Mouse (Mus musculus) hindbrain, postnatal 0 days (tissue): Measurements from ENCODE around the gene Igbp1b. TPM values are rescaled to one million over a fixed set of nuclear protein-coding genes. Genes with fewer than 3 reads are reported as not detected.

Source experiments
- ATAC-seq: fragments of 200-750 bp; cut with Nextera tagmentation; 2 replicates; pipeline ENCODE4 v1.8.0; 2017; ENCODE audit warnings: mild to moderate bottlenecking, moderate TSS enrichment, moderate library complexity
- DNase-seq: peaks from one replicate; pipeline ENCODE4 v3.0.0-alpha.2; 2015; ENCODE audit warnings: low spot score
- H3K27ac ChIP-seq: fragments of 300-500 bp; sonication (generic); 2 replicates; pipeline ENCODE4 v1.5.1; 2014; ENCODE audit warnings: mild to moderate bottlenecking
- H3K27me3 ChIP-seq: fragments of 300-500 bp; sonication (generic); 2 replicates; pipeline ENCODE4 v1.6.1; 2014; ENCODE audit warnings: low read length, mixed read lengths; ENCODE audit not compliant: insufficient read depth
- H3K36me3 ChIP-seq: fragments of 300-500 bp; sonication (generic); 2 replicates; pipeline ENCODE4 v1.6.1; 2014; ENCODE audit warnings: low read length, mixed read lengths; ENCODE audit not compliant: insufficient read depth
- H3K4me1 ChIP-seq: fragments of 300-500 bp; sonication (generic); 2 replicates; pipeline ENCODE4 v1.6.1; 2014; ENCODE audit warnings: antibody characterized with exemption, low read length, mixed read lengths; ENCODE audit not compliant: insufficient read depth
- H3K4me2 ChIP-seq: fragments of 300-500 bp; sonication (generic); 2 replicates; pipeline ENCODE4 v1.6.1; 2014; ENCODE audit warnings: low read depth, mild to moderate bottlenecking, low read length, moderate library complexity, mixed read lengths
- H3K4me3 ChIP-seq: fragments of 300-500 bp; sonication (generic); 2 replicates; pipeline ENCODE4 v1.5.1; 2014; ENCODE audit warnings: low read length
- H3K9ac ChIP-seq: fragments of 300-500 bp; sonication (generic); replicated peaks from 2 replicates; pipeline ENCODE4 v1.6.1; 2014; ENCODE audit warnings: mild to moderate bottlenecking, low read length, moderate library complexity, mixed read lengths
- H3K9me3 ChIP-seq: fragments of 300-500 bp; sonication (generic); 2 replicates; pipeline ENCODE4 v1.6.1; 2016; ENCODE audit warnings: low read length, mixed read lengths
- CTCF ChIP-seq: IDR thresholded peaks from 2 replicates; pipeline ENCODE4 v1.5.1; 2016; ENCODE audit warnings: antibody characterized with exemption, control low read depth, low read depth
- WGBS: fragments of 180-500 bp; shearing (Covaris S2); extraction: QIAGEN DNeasy Blood & Tissue Kit; methylation state at CpG from one replicate; pipeline ENCODE4 v1.1.7; 2014; 5-methylcytosine and 5-hydroxymethylcytosine counted together
- polyA plus RNA-seq: library from polyadenylated mRNA; unstranded; fragments of >200 nt; fragmentation: Nextera tagmentation; extraction: Ambion mirVana; gene quantifications from 2 replicates; pipeline ENCODE4 v1.2.1, GENCODE M21; 2015
- total RNA-seq: library from RNA; depleted of rRNA; stranded (reverse); fragments of >200 nt; gene quantifications from 2 replicates; pipeline ENCODE4 v1.2.3, GENCODE M21; 2014; rRNA removed

Igbp1b gene
- total RNA-seq (not detected in 2 replicates), polyA plus RNA-seq (0.13 and 0.16 TPM in 2 replicates)

GRCm38 (mm10) chr6:138658516-138658915 lies at the start of gene Igbp1b:
Gene Igbp1b (minus strand): TSS chr6:138658544.
- Histone ChIP-seq H3K4me2 (no peak within 1 kb of the TSS), H3K27me3 (no peaks in the 10 kb centered on the region), H3K36me3 (no peaks in the 10 kb centered on the region), H3K9ac (no peak within 1 kb of the TSS), H3K4me1 (no peaks in the 10 kb centered on the region), H3K9me3 (no peaks in the 10 kb centered on the region), H3K27ac (no peak within 1 kb of the TSS), H3K4me3 (no peak within 1 kb of the TSS)
- 23% methylated on average over 3 of the region's 3 CpGs for WGBS
- DNase-seq (peak; percentile 6), ATAC-seq (peak; percentile 49; the same call in 1 of the 2 replicates)
- no peak for TF ChIP-seq CTCF

DNA sequence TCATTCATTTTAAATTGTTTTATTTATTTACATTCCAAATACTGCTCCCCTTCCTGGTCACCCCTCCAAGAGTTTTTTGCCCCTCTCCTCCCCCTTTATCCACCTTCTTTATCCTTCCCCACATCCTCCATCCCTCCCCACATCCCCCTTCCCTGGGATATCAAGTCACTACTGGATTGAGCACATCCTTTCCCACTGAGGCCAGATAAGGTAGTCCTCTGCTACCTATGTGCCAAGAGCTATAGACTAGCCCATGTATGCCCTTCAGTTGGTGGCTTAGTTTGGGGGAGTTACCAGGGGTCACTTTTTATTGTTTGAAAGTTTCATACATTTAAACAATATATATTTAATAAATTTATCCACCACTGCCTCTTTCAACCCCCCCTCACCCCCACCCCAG lies 24.6 kb upstream of the Igbp1b start:
- no peaks in the 10 kb centered on the region for H3K9me3 ChIP-seq
- DNase-seq (no peak), ATAC-seq (no peak)
- no peak overlapping the region for H3K4me2 ChIP-seq
- H3K9ac ChIP-seq, result no peak overlapping the region
- no peak overlapping the region for H3K27ac ChIP-seq
- no peaks in the 10 kb centered on the region for H3K36me3 ChIP-seq
- no peak overlapping the region for H3K4me3 ChIP-seq
- no peaks in the 10 kb centered on the region for H3K27me3 ChIP-seq
- TF ChIP-seq CTCF, result no peak
- H3K4me1 ChIP-seq, result no peaks in the 10 kb centered on the region

GRCm38 (mm10) chr6:138672704-138673141 lies 14.4 kb upstream of the Igbp1b start:
- Histone ChIP-seq H3K36me3 (no peaks in the 10 kb centered on the region), H3K27me3 (no peaks in the 10 kb centered on the region), H3K27ac (no peak overlapping the region), H3K4me3 (no peak overlapping the region), H3K9ac (no peak overlapping the region), H3K4me2 (no peak overlapping the region), H3K9me3 (no peaks in the 10 kb centered on the region), H3K4me1 (no peaks in the 10 kb centered on the region)
- WGBS, result 8% methylated on average over 2 of the region's 2 CpGs
- ATAC-seq, result no peak
- TF ChIP-seq CTCF, result no peak
- no peak for DNase-seq

DNA sequence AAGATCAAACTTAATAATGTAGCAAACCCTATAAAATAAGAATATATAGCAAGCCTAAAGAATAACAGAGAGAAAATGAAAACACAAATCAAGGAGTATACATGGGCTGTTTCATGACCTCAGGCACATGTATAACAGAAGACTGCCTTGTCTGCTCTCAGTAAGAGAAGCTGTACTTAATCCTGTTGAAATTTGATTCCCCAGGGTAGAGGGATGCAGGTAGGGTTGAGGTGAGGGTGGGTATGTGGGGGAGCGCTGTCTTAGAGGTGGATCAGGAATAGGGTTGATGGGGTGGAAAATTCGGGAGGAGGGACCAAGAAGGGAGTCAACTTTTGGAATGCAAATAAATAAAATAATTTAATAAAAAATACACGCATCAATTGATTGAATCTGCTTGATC lies 7.1 kb upstream of the Igbp1b start:
- no peaks in the 10 kb centered on the region for H3K27me3 ChIP-seq
- no peak for ATAC-seq
- no peak for DNase-seq
- H3K4me3 ChIP-seq, result no peak overlapping the region
- H3K4me1 ChIP-seq, result no peaks in the 10 kb centered on the region
- no peaks in the 10 kb centered on the region for H3K9me3 ChIP-seq
- H3K27ac ChIP-seq, result no peak overlapping the region
- TF ChIP-seq CTCF, result no peak
- no peak overlapping the region for H3K9ac ChIP-seq
- WGBS, result 75% methylated on average over 3 of the region's 3 CpGs
- no peaks in the 10 kb centered on the region for H3K36me3 ChIP-seq
- H3K4me2 ChIP-seq, result no peak overlapping the region

- H3K9ac ChIP-seq, result no peak overlapping the region
- no peaks in the 10 kb centered on the region for H3K27me3 ChIP-seq
- no peak overlapping the region for H3K27ac ChIP-seq
- WGBS, result 91% methylated on average over 2 of the region's 2 CpGs
- H3K4me3 ChIP-seq, result no peak overlapping the region
- TF ChIP-seq CTCF, result no peak
- H3K4me1 ChIP-seq, result no peaks in the 10 kb centered on the region
- no peak overlapping the region for H3K4me2 ChIP-seq
- no peaks in the 10 kb centered on the region for H3K9me3 ChIP-seq
- no peaks in the 10 kb centered on the region for H3K36me3 ChIP-seq
- DNase-seq (no peak), ATAC-seq (no peak)
These were observed 12.7 kb downstream of the Igbp1b start for GRCm38 (mm10) chr6:138645604-138646003.

DNA sequence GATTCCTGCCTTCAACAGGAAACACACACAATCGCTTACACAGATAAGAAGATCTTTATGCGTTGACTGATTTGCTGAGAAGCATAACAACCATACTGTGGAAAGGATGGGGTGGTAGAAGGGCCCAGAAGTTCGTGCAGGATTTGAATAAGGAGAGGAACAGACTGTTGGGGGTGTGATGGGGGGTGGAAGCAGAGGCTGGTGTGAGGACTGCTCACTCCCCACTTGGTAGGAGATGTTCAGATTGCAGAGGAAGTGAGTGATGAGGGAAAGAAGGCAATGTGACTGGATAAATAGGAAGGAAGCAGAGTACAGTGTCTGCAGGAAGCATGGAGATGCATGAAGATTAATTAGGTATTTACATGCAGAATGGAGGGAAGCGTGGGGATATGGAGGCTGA lies 19.0 kb downstream of the Igbp1b start:
- Histone ChIP-seq H3K9me3 (no peaks in the 10 kb centered on the region), H3K9ac (no peak overlapping the region), H3K27ac (no peak overlapping the region), H3K4me1 (no peaks in the 10 kb centered on the region), H3K4me2 (no peak overlapping the region), H3K4me3 (no peak overlapping the region), H3K36me3 (no peaks in the 10 kb centered on the region), H3K27me3 (no peaks in the 10 kb centered on the region)
- TF ChIP-seq CTCF, result no peak
- DNase-seq (no peak), ATAC-seq (no peak)
- WGBS, result 64% methylated on average over 4 of the region's 4 CpGs

- H3K9me3 ChIP-seq, result no peaks in the 10 kb centered on the region
- H3K4me3 ChIP-seq, result no peak overlapping the region
- H3K36me3 ChIP-seq, result no peaks in the 10 kb centered on the region
- H3K4me1 ChIP-seq, result no peaks in the 10 kb centered on the region
- TF ChIP-seq CTCF, result no peak
- H3K9ac ChIP-seq, result no peak overlapping the region
- H3K4me2 ChIP-seq, result no peak overlapping the region
- no peaks in the 10 kb centered on the region for H3K27me3 ChIP-seq
- no peak for DNase-seq
- no peak for ATAC-seq
- H3K27ac ChIP-seq, result no peak overlapping the region
These were observed 37.6 kb downstream of the Igbp1b start for GRCm38 (mm10) chr6:138620786-138621185.

- no peak overlapping the region for H3K4me3 ChIP-seq
- no peaks in the 10 kb centered on the region for H3K9me3 ChIP-seq
- no peak overlapping the region for H3K27ac ChIP-seq
- H3K9ac ChIP-seq, result no peak overlapping the region
- no peak overlapping the region for H3K4me2 ChIP-seq
- no peaks in the 10 kb centered on the region for H3K27me3 ChIP-seq
- ATAC-seq, result no peak
- TF ChIP-seq CTCF, result no peak
- 85% methylated on average over 3 of the region's 3 CpGs for WGBS
- H3K36me3 ChIP-seq, result no peaks in the 10 kb centered on the region
- H3K4me1 ChIP-seq, result no peaks in the 10 kb centered on the region
- DNase-seq, result no peak
These were observed 39.9 kb downstream of the Igbp1b start for GRCm38 (mm10) chr6:138618396-138618795.

Other genes starting within 250 kb of the Igbp1b start
- 73.0 and 76.6 TPM in 2 replicates for gene Lmo3, start 76.6 kb downstream of the Igbp1b start, total RNA-seq
- gene Lmo3, start 76.6 kb downstream of the Igbp1b start, polyA plus RNA-seq, result 64.9 and 68.7 TPM in 2 replicates